Mouse (Mus musculus): Measurements from ENCODE around the gene Olfr1032. TPM values are rescaled to one million over a fixed set of nuclear protein-coding genes. Genes with fewer than 3 reads are reported as not detected.
"Not testable (repeated sequence)": the region's sequence is repeated elsewhere in the genome, so short reads cannot be mapped to it uniquely, and the experiment has no call there.

Gene Olfr1032
- total and polyA plus RNA-seq, 3 experiments = not detected

DNA sequence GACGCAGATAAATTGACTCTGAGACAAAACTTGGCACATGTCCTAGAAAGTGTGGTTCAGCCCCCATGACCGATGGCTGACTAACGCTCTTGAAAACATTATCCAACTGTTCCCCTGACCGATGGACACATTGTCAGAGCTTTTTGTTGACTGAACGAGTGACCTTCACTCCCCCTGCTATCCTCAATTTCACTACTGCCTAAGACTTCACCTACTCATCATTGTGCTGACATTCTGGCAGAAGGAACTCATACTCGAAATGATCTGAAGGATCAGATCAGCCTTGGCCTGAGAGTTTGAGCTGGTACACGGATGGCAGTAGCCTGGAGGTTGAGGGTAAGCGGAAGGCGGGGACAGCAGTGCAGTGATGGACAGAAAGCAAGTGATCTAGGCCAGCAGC is 16.2 kb downstream of the Olfr1032 start:
- not testable (repeated sequence) for H3K9me3 ChIP-seq (replicated peaks; ENCODE audit: insufficient read depth, low read length); H3K9ac ChIP-seq (ENCODE audit: control insufficient read depth, low read depth, low read length, poor library complexity, severe bottlenecking)

DNA sequence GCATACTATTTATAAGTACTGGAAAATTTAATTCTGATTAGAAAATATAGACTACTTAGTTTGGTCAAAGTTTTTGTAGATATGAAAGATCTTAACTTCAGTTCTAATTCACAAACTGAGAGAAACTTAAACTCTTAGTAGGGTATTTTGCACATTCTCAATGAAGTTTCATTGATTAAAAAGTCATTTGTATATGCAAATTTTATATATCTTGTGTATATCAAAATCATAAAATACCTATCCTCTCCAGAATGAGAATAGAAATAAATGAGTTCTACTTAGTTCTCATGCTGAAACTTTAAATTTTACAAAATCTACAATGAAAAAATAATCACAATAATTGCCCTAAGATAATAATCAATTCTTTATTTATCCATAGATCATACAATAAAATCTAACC is 40.2 kb downstream of the Olfr1032 start, which contains the start of gene Olfr1034:
TSS of gene Olfr1034 (plus strand) at position 301 of the 400 bp plus-strand sequence.
- no peaks in the 10 kb centered on the region for H3K27me3 ChIP-seq (ENCODE audit: control insufficient read depth in 1 of 2, insufficient read depth in 2 of 2, low read length in 2 of 2)
- DNase-seq (ENCODE audit: low read depth, low spot score) = no peak
- no peak within 1 kb of the TSS for H3K4me3 ChIP-seq (ENCODE audit: control insufficient read depth in 1 of 2, insufficient read depth in 1 of 2, low read depth in 2 of 2, low read length in 2 of 2)
- no peak within 1 kb of the TSS for H3K27ac ChIP-seq (ENCODE audit: control insufficient read depth, low read depth, low read length)
- H3K4me1 ChIP-seq (ENCODE audit: control insufficient read depth in 1 of 2, insufficient read depth in 2 of 2, low read length in 2 of 2) = no peaks in the 10 kb centered on the region
- TF ChIP-seq CHD1 (IDR thresholded peaks at IDR 0.05; ENCODE audit: low read depth, low read length) (no peak), POLR2AphosphoS2 (IDR thresholded peaks at IDR 0.05; ENCODE audit: low read length) (no peak), MXI1 (IDR thresholded peaks at IDR 0.05; ENCODE audit: low read depth, low read length) (no peak), MEF2A (IDR thresholded peaks at IDR 0.05; ENCODE audit: extremely low read depth, insufficient replicate concordance, low read depth, low read length, poor library complexity, severe bottlenecking) (no peak), MAZ (IDR thresholded peaks at IDR 0.05; ENCODE audit: low read depth, low read length) (no peak), SMC3 (IDR thresholded peaks at IDR 0.05; ENCODE audit: low read depth, low read length) (no peak), KAT2A (conservative IDR thresholded peaks at IDR 0.05; ENCODE audit: low read depth, low read length) (no peak), CTCF (IDR thresholded peaks at IDR 0.05 in 2 of 3, conservative IDR thresholded peaks at IDR 0.05 in 1 of 3; ENCODE audit: control insufficient read depth in 1 of 3, insufficient read depth in 1 of 3, low read depth in 2 of 3, low read length in 3 of 3, poor library complexity in 1 of 3, severe bottlenecking in 1 of 3) (no peak), UBTF (IDR thresholded peaks at IDR 0.05; ENCODE audit: borderline replicate concordance, insufficient read depth, low read depth, low read length) (no peak), TAL1 (IDR thresholded peaks at IDR 0.05; ENCODE audit: low read length) (no peak)
- no peaks in the 10 kb centered on the region for H3K36me3 ChIP-seq (ENCODE audit: control insufficient read depth in 1 of 2, insufficient read depth in 2 of 2, low read length in 2 of 2)
- H3K9me3 ChIP-seq (replicated peaks; ENCODE audit: insufficient read depth, low read length) = no peaks in the 10 kb centered on the region
- no peak within 1 kb of the TSS for H3K9ac ChIP-seq (ENCODE audit: control insufficient read depth, low read depth, low read length, poor library complexity, severe bottlenecking)
- H3K79me2 ChIP-seq (ENCODE audit: control insufficient read depth, insufficient read depth, low read length, poor library complexity) = no peaks in the 10 kb centered on the region

More for the DNA sequence above, 16.2 kb downstream of the Olfr1032 start:
- not testable (repeated sequence) for H3K36me3 ChIP-seq (ENCODE audit: control insufficient read depth in 1 of 2, insufficient read depth in 2 of 2, low read length in 2 of 2); H3K27me3 ChIP-seq (ENCODE audit: control insufficient read depth in 1 of 2, insufficient read depth in 2 of 2, low read length in 2 of 2); DNase-seq (ENCODE audit: low read depth, low spot score); H3K79me2 ChIP-seq (ENCODE audit: control insufficient read depth, insufficient read depth, low read length, poor library complexity); H3K4me3 ChIP-seq (ENCODE audit: control insufficient read depth in 1 of 2, insufficient read depth in 1 of 2, low read depth in 2 of 2, low read length in 2 of 2); H3K4me1 ChIP-seq (ENCODE audit: control insufficient read depth in 1 of 2, insufficient read depth in 2 of 2, low read length in 2 of 2); H3K27ac ChIP-seq (ENCODE audit: control insufficient read depth, low read depth, low read length)

DNA sequence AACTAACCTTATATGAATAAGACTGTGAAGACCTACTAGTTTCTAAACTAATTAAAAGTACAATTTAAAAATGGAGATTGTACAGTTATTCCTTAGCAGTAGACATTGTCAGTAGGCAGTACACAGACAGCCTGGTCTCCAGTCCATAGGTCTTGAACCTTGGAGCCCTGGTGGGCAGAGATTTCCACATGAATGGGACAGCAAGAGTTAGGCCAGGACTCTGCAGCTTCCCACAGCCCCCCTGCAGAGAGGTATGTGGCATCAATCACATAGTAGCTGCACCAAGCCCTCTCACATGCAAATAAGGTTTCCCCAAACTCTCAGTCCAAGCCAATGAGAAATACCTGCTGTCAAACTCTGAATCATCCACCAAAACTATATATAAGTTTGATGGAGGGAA is 45.4 kb downstream of the Olfr1032 start:
- not testable (repeated sequence) for DNase-seq (ENCODE audit: low read depth, low spot score); H3K9me3 ChIP-seq (replicated peaks; ENCODE audit: insufficient read depth, low read length); H3K36me3 ChIP-seq (ENCODE audit: control insufficient read depth in 1 of 2, insufficient read depth in 2 of 2, low read length in 2 of 2); H3K27ac ChIP-seq (ENCODE audit: control insufficient read depth, low read depth, low read length); H3K4me3 ChIP-seq (ENCODE audit: control insufficient read depth in 1 of 2, insufficient read depth in 1 of 2, low read depth in 2 of 2, low read length in 2 of 2); H3K27me3 ChIP-seq (ENCODE audit: control insufficient read depth in 1 of 2, insufficient read depth in 2 of 2, low read length in 2 of 2); H3K4me1 ChIP-seq (ENCODE audit: control insufficient read depth in 1 of 2, insufficient read depth in 2 of 2, low read length in 2 of 2); H3K79me2 ChIP-seq (ENCODE audit: control insufficient read depth, insufficient read depth, low read length, poor library complexity); H3K9ac ChIP-seq (ENCODE audit: control insufficient read depth, low read depth, low read length, poor library complexity, severe bottlenecking)

Other genes starting within 250 kb of the Olfr1032 start
Only the 30 nearest of the 31 such genes appear.
- gene Olfr1013, start 238.4 kb upstream of the Olfr1032 start, total RNA-seq (2012; rRNA removed) = not detected in 2 replicates
- gene Olfr1013, start 238.4 kb upstream of the Olfr1032 start, polyA plus RNA-seq (2012; ENCODE audit: insufficient read depth in 1 of 2, insufficient read length in 2 of 2, low read depth in 1 of 2, low replicate concordance in 2 of 2, missing spikeins in 1 of 2) = not detected
- not detected in 2 replicates for gene Olfr1014, start 232.8 kb upstream of the Olfr1032 start, total RNA-seq (2012; rRNA removed)
- not detected for gene Olfr1014, start 232.8 kb upstream of the Olfr1032 start, polyA plus RNA-seq (2012; ENCODE audit: insufficient read depth in 1 of 2, insufficient read length in 2 of 2, low read depth in 1 of 2, low replicate concordance in 2 of 2, missing spikeins in 1 of 2)
- not detected in 2 replicates for gene Olfr1015, start 223.5 kb upstream of the Olfr1032 start, total RNA-seq (2012; rRNA removed)
- not detected for gene Olfr1015, start 223.5 kb upstream of the Olfr1032 start, polyA plus RNA-seq (2012; ENCODE audit: insufficient read depth in 1 of 2, insufficient read length in 2 of 2, low read depth in 1 of 2, low replicate concordance in 2 of 2, missing spikeins in 1 of 2)
- gene Olfr1016, start 203.0 kb upstream of the Olfr1032 start, total RNA-seq (2012; rRNA removed) = not detected in 2 replicates
- gene Olfr1016, start 203.0 kb upstream of the Olfr1032 start, polyA plus RNA-seq (2012; ENCODE audit: insufficient read depth in 1 of 2, insufficient read length in 2 of 2, low read depth in 1 of 2, low replicate concordance in 2 of 2, missing spikeins in 1 of 2) = not detected
- gene Olfr1018, start 187.1 kb upstream of the Olfr1032 start, total RNA-seq (2012; rRNA removed) = not detected in 2 replicates
- not detected for gene Olfr1018, start 187.1 kb upstream of the Olfr1032 start, polyA plus RNA-seq (2012; ENCODE audit: insufficient read depth in 1 of 2, insufficient read length in 2 of 2, low read depth in 1 of 2, low replicate concordance in 2 of 2, missing spikeins in 1 of 2)
- gene Olfr1019, start 160.1 kb upstream of the Olfr1032 start, total RNA-seq (2012; rRNA removed) = not detected in 2 replicates
- gene Olfr1019, start 160.1 kb upstream of the Olfr1032 start, polyA plus RNA-seq (2012; ENCODE audit: insufficient read depth in 1 of 2, insufficient read length in 2 of 2, low read depth in 1 of 2, low replicate concordance in 2 of 2, missing spikeins in 1 of 2) = not detected
- gene Olfr1020, start 158.5 kb upstream of the Olfr1032 start, total RNA-seq (2012; rRNA removed) = not detected in 2 replicates
- gene Olfr1020, start 158.5 kb upstream of the Olfr1032 start, polyA plus RNA-seq (2012; ENCODE audit: insufficient read depth in 1 of 2, insufficient read length in 2 of 2, low read depth in 1 of 2, low replicate concordance in 2 of 2, missing spikeins in 1 of 2) = not detected
- gene Olfr1022, start 136.9 kb upstream of the Olfr1032 start, total RNA-seq (2012; rRNA removed) = not detected in 2 replicates
- not detected for gene Olfr1022, start 136.9 kb upstream of the Olfr1032 start, polyA plus RNA-seq (2012; ENCODE audit: insufficient read depth in 1 of 2, insufficient read length in 2 of 2, low read depth in 1 of 2, low replicate concordance in 2 of 2, missing spikeins in 1 of 2)
- gene Olfr1023, start 119.9 kb upstream of the Olfr1032 start, total RNA-seq (2012; rRNA removed) = not detected in 2 replicates
- not detected for gene Olfr1023, start 119.9 kb upstream of the Olfr1032 start, polyA plus RNA-seq (2012; ENCODE audit: insufficient read depth in 1 of 2, insufficient read length in 2 of 2, low read depth in 1 of 2, low replicate concordance in 2 of 2, missing spikeins in 1 of 2)
- gene Olfr1024, start 100.5 kb upstream of the Olfr1032 start, total RNA-seq (2012; rRNA removed) = not detected in 2 replicates
- not detected for gene Olfr1024, start 100.5 kb upstream of the Olfr1032 start, polyA plus RNA-seq (2012; ENCODE audit: insufficient read depth in 1 of 2, insufficient read length in 2 of 2, low read depth in 1 of 2, low replicate concordance in 2 of 2, missing spikeins in 1 of 2)
- gene Olfr1025-ps1, start 90.3 kb upstream of the Olfr1032 start, total RNA-seq (2012; rRNA removed) = not detected in 2 replicates
- not detected for gene Olfr1025-ps1, start 90.3 kb upstream of the Olfr1032 start, polyA plus RNA-seq (2012; ENCODE audit: insufficient read depth in 1 of 2, insufficient read length in 2 of 2, low read depth in 1 of 2, low replicate concordance in 2 of 2, missing spikeins in 1 of 2)
- gene Olfr1026, start 84.0 kb upstream of the Olfr1032 start, total RNA-seq (2012; rRNA removed) = not detected in 2 replicates
- gene Olfr1026, start 84.0 kb upstream of the Olfr1032 start, polyA plus RNA-seq (2012; ENCODE audit: insufficient read depth in 1 of 2, insufficient read length in 2 of 2, low read depth in 1 of 2, low replicate concordance in 2 of 2, missing spikeins in 1 of 2) = not detected
- gene Olfr1028, start 55.1 kb upstream of the Olfr1032 start, total RNA-seq (2012; rRNA removed) = not detected in 2 replicates
- not detected for gene Olfr1028, start 55.1 kb upstream of the Olfr1032 start, polyA plus RNA-seq (2012; ENCODE audit: insufficient read depth in 1 of 2, insufficient read length in 2 of 2, low read depth in 1 of 2, low replicate concordance in 2 of 2, missing spikeins in 1 of 2)
- gene Olfr1029, start 31.6 kb upstream of the Olfr1032 start, total RNA-seq (2012; rRNA removed) = not detected in 2 replicates
- not detected for gene Olfr1029, start 31.6 kb upstream of the Olfr1032 start, polyA plus RNA-seq (2012; ENCODE audit: insufficient read depth in 1 of 2, insufficient read length in 2 of 2, low read depth in 1 of 2, low replicate concordance in 2 of 2, missing spikeins in 1 of 2)
- gene Olfr1030, start 26.3 kb upstream of the Olfr1032 start, total RNA-seq (2012; rRNA removed) = not detected in 2 replicates
- not detected for gene Olfr1030, start 26.3 kb upstream of the Olfr1032 start, polyA plus RNA-seq (2012; ENCODE audit: insufficient read depth in 1 of 2, insufficient read length in 2 of 2, low read depth in 1 of 2, low replicate concordance in 2 of 2, missing spikeins in 1 of 2)
- gene Olfr1031, start 15.2 kb upstream of the Olfr1032 start, total RNA-seq (2012; rRNA removed) = not detected in 2 replicates
- not detected for gene Olfr1031, start 15.2 kb upstream of the Olfr1032 start, polyA plus RNA-seq (2012; ENCODE audit: insufficient read depth in 1 of 2, insufficient read length in 2 of 2, low read depth in 1 of 2, low replicate concordance in 2 of 2, missing spikeins in 1 of 2)
- gene Olfr1033, start 15.1 kb downstream of the Olfr1032 start, total RNA-seq (2012; rRNA removed) = not detected in 2 replicates
- not detected for gene Olfr1033, start 15.1 kb downstream of the Olfr1032 start, polyA plus RNA-seq (2012; ENCODE audit: insufficient read depth in 1 of 2, insufficient read length in 2 of 2, low read depth in 1 of 2, low replicate concordance in 2 of 2, missing spikeins in 1 of 2)
- gene Olfr1034, start 40.3 kb downstream of the Olfr1032 start, total RNA-seq (2012; rRNA removed) = not detected in 2 replicates
- gene Olfr1034, start 40.3 kb downstream of the Olfr1032 start, polyA plus RNA-seq (2012; ENCODE audit: insufficient read depth in 1 of 2, insufficient read length in 2 of 2, low read depth in 1 of 2, low replicate concordance in 2 of 2, missing spikeins in 1 of 2) = not detected
- gene Olfr1036, start 68.5 kb downstream of the Olfr1032 start, total RNA-seq (2012; rRNA removed) = not detected in 2 replicates
- not detected for gene Olfr1036, start 68.5 kb downstream of the Olfr1032 start, polyA plus RNA-seq (2012; ENCODE audit: insufficient read depth in 1 of 2, insufficient read length in 2 of 2, low read depth in 1 of 2, low replicate concordance in 2 of 2, missing spikeins in 1 of 2)
- gene Olfr1037, start 81.8 kb downstream of the Olfr1032 start, total RNA-seq (2012; rRNA removed) = not detected in 2 replicates
- gene Olfr1037, start 81.8 kb downstream of the Olfr1032 start, polyA plus RNA-seq (2012; ENCODE audit: insufficient read depth in 1 of 2, insufficient read length in 2 of 2, low read depth in 1 of 2, low replicate concordance in 2 of 2, missing spikeins in 1 of 2) = not detected
- gene Olfr1039, start 130.4 kb downstream of the Olfr1032 start, total RNA-seq (2012; rRNA removed) = not detected in 2 replicates
- not detected for gene Olfr1039, start 130.4 kb downstream of the Olfr1032 start, polyA plus RNA-seq (2012; ENCODE audit: insufficient read depth in 1 of 2, insufficient read length in 2 of 2, low read depth in 1 of 2, low replicate concordance in 2 of 2, missing spikeins in 1 of 2)
- gene Olfr1040, start 141.2 kb downstream of the Olfr1032 start, total RNA-seq (2012; rRNA removed) = not detected in 2 replicates
- not detected for gene Olfr1040, start 141.2 kb downstream of the Olfr1032 start, polyA plus RNA-seq (2012; ENCODE audit: insufficient read depth in 1 of 2, insufficient read length in 2 of 2, low read depth in 1 of 2, low replicate concordance in 2 of 2, missing spikeins in 1 of 2)
- not detected in 2 replicates for gene Olfr1042, start 156.3 kb downstream of the Olfr1032 start, total RNA-seq (2012; rRNA removed)
- gene Olfr1042, start 156.3 kb downstream of the Olfr1032 start, polyA plus RNA-seq (2012; ENCODE audit: insufficient read depth in 1 of 2, insufficient read length in 2 of 2, low read depth in 1 of 2, low replicate concordance in 2 of 2, missing spikeins in 1 of 2) = not detected
- not detected in 2 replicates for gene Olfr1043, start 162.0 kb downstream of the Olfr1032 start, total RNA-seq (2012; rRNA removed)
- not detected for gene Olfr1043, start 162.0 kb downstream of the Olfr1032 start, polyA plus RNA-seq (2012; ENCODE audit: insufficient read depth in 1 of 2, insufficient read length in 2 of 2, low read depth in 1 of 2, low replicate concordance in 2 of 2, missing spikeins in 1 of 2)
- gene Olfr1044, start 172.3 kb downstream of the Olfr1032 start, total RNA-seq (2012; rRNA removed) = not detected in 2 replicates
- not detected for gene Olfr1044, start 172.3 kb downstream of the Olfr1032 start, polyA plus RNA-seq (2012; ENCODE audit: insufficient read depth in 1 of 2, insufficient read length in 2 of 2, low read depth in 1 of 2, low replicate concordance in 2 of 2, missing spikeins in 1 of 2)
- not detected in 2 replicates for gene Olfr52, start 180.1 kb downstream of the Olfr1032 start, total RNA-seq (2012; rRNA removed)
- gene Olfr52, start 180.1 kb downstream of the Olfr1032 start, polyA plus RNA-seq (2012; ENCODE audit: insufficient read depth in 1 of 2, insufficient read length in 2 of 2, low read depth in 1 of 2, low replicate concordance in 2 of 2, missing spikeins in 1 of 2) = not detected
- gene Olfr1045, start 197.5 kb downstream of the Olfr1032 start, total RNA-seq (2012; rRNA removed) = not detected in 2 replicates
- gene Olfr1045, start 197.5 kb downstream of the Olfr1032 start, polyA plus RNA-seq (2012; ENCODE audit: insufficient read depth in 1 of 2, insufficient read length in 2 of 2, low read depth in 1 of 2, low replicate concordance in 2 of 2, missing spikeins in 1 of 2) = not detected
- not detected in 2 replicates for gene Olfr1046, start 213.8 kb downstream of the Olfr1032 start, total RNA-seq (2012; rRNA removed)
- gene Olfr1046, start 213.8 kb downstream of the Olfr1032 start, polyA plus RNA-seq (2012; ENCODE audit: insufficient read depth in 1 of 2, insufficient read length in 2 of 2, low read depth in 1 of 2, low replicate concordance in 2 of 2, missing spikeins in 1 of 2) = not detected
- not detected in 2 replicates for gene Olfr1047, start 225.9 kb downstream of the Olfr1032 start, total RNA-seq (2012; rRNA removed)
- not detected for gene Olfr1047, start 225.9 kb downstream of the Olfr1032 start, polyA plus RNA-seq (2012; ENCODE audit: insufficient read depth in 1 of 2, insufficient read length in 2 of 2, low read depth in 1 of 2, low replicate concordance in 2 of 2, missing spikeins in 1 of 2)
- not detected in 2 replicates for gene Olfr1048, start 234.7 kb downstream of the Olfr1032 start, total RNA-seq (2012; rRNA removed)
- gene Olfr1048, start 234.7 kb downstream of the Olfr1032 start, polyA plus RNA-seq (2012; ENCODE audit: insufficient read depth in 1 of 2, insufficient read length in 2 of 2, low read depth in 1 of 2, low replicate concordance in 2 of 2, missing spikeins in 1 of 2) = not detected

Data from MEL (cell line).